Mouse (Mus musculus) erythroblast, embryonic 14.5 days (primary cell): ENCODE data around the gene Riok2.

Experiments used
- GATA1 ChIP-seq: IDR thresholded peaks from 2 replicates; pipeline ENCODE4 v1.6.1; 2012; ENCODE audit warnings: low read length, inconsistent platforms, mixed read lengths
- TAL1 ChIP-seq: IDR thresholded peaks from 3 replicates; pipeline ENCODE4 v1.6.1; 2012; ENCODE audit warnings: low read length, inconsistent platforms, mixed read lengths

GRCm38 (mm10) chr17:17438576-17439191, 64.6 kb downstream of the Riok2 start:
- TF ChIP-seq GATA1 (no peak), TAL1 (no peak)
